Mouse (Mus musculus): Measurements from ENCODE around the gene Hdhd5.

Hdhd5 gene

DNA sequence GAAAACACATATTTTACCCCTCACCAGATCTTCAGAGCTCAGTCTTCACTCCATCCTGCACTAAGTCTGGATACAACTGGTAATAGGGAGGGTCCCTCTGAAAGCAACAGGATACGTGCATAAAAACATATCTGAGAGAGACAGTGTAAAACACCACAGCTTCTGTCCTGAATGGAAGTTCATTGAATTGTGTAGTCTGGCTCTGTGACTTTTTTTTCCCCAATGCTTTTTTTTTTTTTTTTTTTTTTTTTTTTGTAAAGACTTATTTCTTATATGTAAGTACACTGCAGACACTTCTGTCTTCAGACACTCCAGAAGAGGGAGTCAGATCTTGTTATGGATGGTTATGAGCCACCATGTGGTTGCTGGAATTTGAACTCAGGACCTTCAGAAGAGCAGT, 1.5 kb upstream of the Hdhd5 start:
- no peak for DNase-seq (ENCODE audit: low read depth, low spot score)

DNA sequence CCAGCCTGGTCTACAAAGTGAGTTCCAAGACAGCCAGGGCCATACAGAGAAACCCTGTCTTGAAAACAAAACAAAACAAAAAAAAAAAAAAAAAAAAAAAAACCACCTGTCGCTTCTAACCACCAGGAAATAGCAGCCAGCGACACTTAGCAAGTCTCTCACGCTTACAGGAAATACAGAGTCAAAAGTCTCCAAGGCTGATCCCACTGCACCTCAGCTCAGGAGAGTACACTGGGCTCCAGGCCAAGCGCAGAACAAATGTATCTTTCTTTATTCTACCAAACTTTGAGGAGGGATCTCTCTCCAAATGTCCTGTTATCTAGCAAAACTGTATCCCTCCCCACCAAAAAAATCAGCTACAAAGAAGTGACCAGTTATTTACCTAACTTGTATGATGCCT, 2.0 kb downstream of the Hdhd5 start:
- DNase-seq (ENCODE audit: low read depth, low spot score): no peak

DNA sequence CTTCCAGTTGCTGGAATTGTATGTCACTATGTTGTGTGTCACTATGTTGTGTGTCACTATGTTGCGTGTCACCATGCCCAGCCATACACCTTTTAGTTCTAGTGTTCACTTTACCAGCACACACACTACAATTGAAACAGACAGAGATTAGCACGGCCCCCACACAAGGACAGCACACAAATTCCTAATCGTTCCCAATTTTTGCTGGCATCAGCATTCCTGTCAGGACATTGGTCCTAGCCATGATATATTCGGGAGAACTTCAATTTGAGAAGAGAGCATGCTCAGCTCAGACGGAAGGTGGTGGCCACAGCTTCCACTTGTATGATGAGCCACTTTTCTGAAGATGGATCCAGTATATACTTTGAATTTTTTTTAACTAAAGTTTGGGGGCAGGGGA, 6.3 kb downstream of the Hdhd5 start:
- no peak for DNase-seq (ENCODE audit: low read depth, low spot score)

DNA sequence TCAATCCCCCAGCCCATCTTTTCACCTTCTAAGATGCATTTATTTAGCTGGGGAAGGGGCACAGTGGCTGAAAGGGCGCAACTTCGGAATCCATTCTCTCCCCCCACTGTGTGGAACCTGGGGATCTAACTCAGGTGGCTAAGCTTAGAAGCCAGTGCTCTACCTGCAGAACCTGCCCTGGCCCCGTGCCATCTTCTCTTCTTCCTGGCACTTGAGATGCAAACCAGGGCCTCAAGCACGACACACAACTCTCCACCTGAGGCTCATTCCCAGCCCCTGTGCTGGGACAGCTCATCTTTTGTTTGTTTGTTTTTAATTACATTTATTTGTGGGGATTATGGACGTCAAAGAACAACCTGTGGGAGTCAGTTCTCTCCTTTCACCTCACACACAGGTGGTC, 11.5 kb downstream of the Hdhd5 start:
- DNase-seq (ENCODE audit: low read depth, low spot score): no peak

DNA sequence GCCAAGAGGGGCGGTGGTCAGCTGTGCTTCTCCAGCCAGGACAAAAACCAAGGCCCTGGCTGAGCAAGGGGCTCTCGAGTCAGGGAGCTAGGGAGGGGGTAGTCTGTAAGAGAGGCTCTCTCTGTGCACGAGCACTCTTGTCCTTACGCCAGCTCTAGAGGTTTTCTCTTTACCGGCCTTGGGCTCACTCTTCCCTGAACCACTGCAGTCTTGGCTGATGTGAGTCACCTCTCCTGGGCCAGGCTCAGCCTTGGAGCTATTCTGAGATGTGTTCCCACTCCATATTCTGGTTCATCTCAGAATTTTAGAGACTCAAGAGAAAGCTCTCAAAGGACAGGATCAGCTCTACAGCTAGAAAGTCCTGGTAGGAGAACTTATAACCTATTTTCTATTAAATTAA, 13.8 kb downstream of the Hdhd5 start:
- no peak for DNase-seq (ENCODE audit: low read depth, low spot score)

DNA sequence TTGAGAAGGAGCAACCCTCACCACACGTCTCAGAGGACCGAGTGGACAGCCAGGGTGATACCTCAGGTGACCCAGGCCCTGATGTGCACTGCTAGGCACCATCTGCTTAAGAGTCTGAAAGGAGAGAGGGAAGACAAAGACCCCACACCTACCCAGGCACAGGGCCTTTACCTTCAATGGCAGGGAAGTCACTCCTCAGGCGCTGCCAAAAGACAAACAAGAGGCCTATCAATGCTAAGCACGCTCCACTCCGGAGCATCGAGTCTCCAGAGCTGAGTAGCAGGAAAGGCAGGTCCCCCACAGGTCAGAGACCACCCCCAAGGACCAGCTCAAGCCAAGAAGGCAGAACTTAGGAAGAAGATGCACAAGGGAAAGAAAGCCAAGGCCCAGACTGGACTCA, 14.2 kb downstream of the Hdhd5 start:
- DNase-seq (ENCODE audit: low read depth, low spot score): no peak

DNA sequence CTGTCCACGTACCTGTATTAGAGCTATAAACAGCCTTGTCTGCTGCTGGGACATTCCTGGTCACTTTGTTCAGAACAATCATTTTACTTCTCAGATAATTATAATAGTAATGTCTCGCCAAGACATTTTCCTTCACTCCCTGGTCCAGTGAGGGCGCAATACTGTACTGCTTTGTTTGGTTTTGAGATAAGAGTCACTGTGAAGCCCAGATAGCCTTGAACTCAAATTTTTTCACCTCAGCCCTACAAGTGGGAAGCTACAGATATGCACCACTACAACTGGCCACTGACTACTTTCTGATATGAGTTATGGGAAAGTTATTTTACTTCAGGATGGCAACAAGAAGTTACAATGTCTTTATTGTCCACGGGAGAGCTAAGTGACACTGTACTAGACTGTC, 14.7 kb downstream of the Hdhd5 start:
- no peak for DNase-seq (ENCODE audit: low read depth, low spot score)

DNA sequence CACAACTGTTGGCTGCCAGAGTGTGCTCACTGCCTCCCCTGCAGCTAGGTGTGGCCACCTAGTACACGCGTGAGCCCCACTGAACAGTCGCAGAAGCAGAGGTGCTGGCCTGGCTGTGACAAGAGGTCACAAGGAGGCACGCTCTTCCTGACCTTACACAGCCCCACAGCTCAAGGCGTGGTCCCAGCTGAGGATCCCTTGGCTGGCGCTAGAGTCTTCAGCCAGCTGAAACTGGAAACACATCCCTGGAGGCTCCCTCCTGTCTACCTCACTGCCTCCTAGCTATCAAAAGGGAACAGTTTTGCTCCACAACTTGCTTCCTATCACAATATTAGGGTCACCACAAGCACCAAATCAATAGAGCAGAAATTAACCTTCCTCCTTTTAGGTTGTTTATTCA, 19.9 kb downstream of the Hdhd5 start:
- no peak for DNase-seq (ENCODE audit: low read depth, low spot score)

DNA sequence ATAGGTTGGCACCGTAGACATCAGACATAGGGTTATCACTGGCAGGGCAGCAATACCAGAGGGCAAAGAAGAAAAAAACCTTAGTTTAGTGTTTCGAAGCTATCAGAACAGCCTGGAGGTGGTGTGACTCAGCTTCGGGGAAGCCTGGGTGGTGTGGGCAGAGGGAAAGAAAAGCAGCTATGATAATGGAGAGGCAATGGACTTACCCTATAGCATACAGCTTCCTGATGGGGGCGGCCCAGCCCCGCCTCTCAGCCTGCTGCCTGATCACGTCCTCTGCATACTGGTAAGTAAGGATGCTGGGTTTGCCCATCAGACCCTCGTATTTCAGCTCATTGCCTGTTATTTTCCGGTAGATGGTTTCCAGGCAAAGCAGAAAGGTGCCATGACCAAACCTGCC, 20.7 kb downstream of the Hdhd5 start:
- DNase-seq (ENCODE audit: low read depth, low spot score): no peak

DNA sequence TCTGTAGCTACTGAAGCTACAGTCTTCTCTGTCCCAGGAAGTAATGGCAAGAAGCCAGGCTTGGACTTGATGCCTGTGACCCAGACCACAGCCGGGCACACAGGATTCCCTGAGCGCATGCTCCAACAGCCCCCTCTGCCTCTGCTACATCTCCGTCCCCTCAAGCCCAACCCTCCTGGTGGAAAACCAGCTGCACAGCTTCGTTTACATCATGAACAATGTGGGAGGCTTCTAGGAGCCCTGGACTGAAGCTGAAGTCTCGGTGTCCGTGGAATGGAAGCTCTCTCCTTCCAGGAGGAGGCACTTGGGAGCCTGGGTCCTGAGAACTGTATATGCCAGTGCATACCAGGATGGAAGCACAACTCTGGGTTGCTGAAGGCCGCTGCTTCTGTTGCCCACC, 21.1 kb downstream of the Hdhd5 start:
- DNase-seq (ENCODE audit: low read depth, low spot score): no peak

DNA sequence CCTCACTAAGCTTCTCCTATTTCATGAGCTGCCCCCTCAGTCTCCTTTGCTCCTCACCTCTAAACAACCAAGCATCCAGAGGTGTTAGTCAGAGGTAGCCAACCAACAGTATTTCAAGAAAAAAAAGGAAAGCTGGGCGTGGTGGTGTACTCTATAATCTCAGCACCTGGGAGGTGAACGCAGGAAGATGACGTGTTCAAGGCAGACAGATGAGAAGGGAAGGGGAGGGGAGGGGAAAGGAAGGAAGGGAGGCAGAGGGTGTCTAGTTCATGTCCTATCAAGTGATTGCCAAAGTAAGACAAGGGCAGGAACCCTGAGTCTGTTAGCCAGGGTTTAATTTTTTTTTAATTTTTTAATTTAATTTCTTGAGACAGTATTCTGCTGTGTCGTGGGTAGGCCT, 22.5 kb downstream of the Hdhd5 start:
- no peak for DNase-seq (ENCODE audit: low read depth, low spot score)

DNA sequence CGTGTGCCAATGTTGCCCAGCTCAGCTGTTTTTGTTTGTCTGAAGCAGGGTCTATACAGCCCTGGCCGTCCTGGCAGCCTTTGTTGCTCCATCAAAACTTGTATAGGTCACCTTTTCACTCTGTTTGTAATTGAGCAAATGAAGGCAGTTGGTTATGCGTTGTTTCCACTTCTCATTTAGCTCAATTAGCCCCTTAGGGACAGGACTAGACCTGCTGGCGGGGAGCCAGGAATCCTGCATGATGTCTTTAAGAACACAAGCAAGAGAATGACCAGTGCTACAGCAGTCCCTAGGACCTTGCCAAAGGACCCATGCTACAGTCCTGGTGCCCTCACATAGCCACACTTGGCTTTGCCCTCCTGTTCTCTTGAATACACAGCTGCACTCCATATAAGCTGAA, 25.6 kb downstream of the Hdhd5 start:
- DNase-seq (ENCODE audit: low read depth, low spot score): no peak

DNA sequence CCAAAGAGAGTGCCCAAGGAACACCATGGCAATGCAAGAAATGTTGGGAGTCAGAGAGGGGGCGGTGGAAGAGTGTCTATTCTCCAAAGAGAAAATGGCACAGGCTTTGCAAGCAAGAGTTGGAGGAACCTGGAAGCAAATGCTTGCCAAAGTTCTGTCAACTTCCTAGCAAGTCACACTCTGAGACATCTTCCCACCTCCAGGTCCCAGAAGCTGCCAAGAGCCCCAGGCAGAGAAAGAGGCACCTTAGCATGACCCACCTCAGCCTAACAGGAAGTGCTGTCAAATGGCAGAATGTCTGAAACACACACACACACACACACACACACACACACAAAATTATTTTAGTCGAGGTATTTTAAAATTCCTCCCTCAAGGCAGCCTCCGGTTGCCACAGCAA, 27.1 kb downstream of the Hdhd5 start:
- DNase-seq (ENCODE audit: low read depth, low spot score): no peak

DNA sequence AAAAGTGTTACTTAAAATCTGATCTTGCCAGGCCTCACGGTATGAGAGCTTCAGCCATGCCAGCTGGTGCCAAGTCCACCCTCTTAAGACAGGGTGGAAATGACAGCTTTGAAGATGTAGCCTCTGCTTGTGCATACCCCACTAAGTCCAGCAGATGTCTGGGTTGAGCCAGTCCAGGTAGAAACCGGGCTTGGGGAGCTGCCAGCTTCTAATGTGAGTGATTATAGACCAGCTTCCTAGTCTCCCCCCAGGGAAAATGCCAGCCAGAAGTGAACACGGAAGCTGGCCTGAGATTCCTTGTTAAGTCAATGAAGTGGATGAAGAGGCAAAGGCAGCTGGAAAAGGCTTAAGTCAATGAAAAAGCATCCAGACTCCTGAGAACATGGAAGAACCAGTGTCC, 34.6 kb downstream of the Hdhd5 start:
- DNase-seq (ENCODE audit: low read depth, low spot score): no peak

DNA sequence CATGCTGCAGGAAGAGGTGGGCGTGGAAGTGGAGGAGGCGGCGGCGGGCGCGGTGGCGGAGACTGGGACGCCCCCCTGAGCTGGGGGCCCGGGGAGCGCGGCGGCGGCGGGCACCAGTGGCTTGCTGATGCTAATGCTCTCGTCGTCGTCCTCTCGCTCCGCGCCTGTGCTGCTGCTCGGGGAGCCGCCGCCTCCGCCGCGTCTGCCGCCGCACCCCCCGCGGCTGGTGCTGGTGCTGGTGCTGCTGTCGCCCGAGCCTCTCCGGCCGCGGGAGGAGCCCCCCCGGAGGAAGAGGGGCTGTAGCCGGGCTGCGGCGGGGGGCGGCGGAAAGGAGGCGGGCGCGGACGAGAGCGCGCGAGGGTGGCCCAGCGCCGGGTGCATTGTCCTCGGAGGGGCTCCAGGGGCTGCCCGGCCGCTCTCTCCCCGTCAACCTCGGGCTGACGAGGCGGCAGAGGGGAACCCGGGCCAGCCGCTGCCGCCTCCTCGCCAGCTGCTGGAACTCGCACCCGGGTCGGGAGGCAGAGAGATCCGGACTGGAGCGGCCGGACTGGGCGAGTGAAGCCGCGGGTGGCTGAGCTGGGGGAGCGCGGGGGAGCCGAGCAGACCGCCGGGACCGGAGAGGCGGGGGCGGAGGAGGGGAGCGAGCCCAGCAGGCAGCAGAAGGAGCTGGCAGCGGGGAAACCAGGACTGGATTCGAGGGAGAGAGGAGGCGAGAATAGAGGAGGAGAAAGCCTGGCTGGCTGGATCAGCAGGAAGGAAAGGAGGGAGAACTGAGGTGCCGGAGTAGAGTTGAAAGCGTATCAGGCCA, 37.5 kb downstream of the Hdhd5 start, which contains the start of gene Tmem121b:
Tmem121b (minus strand) TSS at position 434 of the 808 bp plus-strand sequence.
- DNase-seq (ENCODE audit: low read depth, low spot score): no peak

DNA sequence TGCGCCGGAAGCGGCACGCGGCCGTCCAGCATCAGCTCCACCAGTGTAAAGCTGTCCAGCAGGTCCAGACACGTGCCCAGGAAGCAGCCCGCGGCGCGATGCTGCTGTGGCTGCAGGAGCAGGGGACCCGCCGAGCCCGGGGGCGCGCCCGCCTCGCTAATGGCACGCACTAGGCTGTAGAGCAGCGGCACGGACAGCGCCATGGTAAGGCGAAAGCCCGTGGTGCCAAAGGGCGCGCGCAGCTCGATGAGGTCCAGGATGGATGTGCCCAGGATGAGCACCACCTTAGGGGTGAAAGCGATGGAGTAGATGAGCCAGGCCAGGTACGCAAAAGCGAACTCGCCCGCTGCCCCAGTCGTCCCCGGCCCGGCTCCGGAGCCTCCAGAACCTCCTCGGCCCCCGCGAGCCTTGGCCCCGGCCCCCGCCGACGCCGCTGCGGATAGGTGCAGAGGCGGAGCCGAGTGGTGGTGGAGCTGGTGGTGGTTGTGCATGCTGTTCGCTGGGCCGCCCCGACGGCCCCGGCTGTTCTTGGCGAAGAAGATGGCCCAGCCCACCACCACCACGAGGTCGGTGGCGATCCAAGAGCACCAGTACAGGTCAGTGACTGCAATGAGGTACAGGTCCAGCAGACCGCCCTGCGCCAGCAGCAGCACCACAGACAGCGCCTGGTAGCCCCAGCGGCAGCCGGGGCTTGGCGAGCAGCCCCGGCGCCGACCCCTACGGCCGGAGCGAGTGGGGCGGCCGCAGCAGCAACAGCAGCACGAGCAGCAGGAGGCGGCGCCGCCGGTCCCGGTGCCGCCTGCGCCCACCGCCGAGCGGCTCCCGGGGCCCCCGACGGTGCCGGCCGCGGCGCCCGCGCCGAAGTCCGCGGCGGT, 38.4 kb downstream of the Hdhd5 start:
- DNase-seq (ENCODE audit: low read depth, low spot score): no peak

DNA sequence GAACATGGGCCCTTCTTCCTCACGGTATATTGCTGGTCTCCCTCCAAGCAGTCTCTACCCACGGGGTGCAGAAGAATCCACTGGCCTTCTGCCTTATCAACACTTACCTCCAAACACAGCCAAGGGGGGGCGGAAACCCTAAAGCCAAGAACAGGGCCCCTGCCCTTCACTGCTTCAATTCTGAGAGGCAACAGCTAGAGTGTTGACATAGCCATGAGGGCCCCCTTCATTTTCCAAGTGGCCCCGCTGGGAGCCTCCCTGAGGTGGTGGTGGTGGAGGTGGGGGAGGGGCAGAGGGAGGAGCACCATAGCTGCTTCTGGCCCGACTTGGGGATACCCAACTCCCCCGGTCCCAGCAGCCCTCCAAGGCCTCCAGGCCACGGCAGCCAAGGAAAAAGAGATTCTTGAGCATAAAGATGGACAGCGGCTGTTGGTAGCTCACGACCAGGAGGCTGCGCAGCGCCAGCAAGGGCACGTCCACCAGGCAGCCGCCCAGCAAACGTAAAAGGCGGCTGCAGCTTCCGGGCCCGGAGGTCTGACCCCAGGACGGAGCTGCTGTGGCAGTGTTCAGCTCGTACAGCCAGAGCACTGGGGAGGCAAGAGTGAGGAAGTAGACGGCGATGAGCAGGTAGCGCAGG, 39.1 kb downstream of the Hdhd5 start:
- DNase-seq (ENCODE audit: low read depth, low spot score): no peak

DNA sequence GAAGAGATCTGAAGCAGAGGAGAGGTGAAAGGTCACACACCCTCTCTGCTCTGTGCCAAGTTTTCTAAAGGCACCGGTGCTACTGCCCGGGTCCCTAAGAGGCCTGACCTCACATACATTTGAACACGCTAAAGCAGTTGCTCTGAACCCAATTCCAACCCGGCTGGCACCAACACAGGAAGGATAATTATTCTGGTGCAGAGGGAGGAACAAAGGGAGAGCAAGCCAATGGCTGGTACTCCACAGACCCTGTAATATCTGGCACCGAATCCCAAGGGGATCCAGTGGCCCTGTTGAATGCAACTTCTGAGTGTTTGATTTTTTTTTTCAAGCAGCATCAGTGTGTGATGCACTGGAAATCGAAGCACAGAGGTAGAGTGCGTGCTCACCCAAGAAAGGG, 40.1 kb downstream of the Hdhd5 start:
- no peak for DNase-seq (ENCODE audit: low read depth, low spot score)

DNA sequence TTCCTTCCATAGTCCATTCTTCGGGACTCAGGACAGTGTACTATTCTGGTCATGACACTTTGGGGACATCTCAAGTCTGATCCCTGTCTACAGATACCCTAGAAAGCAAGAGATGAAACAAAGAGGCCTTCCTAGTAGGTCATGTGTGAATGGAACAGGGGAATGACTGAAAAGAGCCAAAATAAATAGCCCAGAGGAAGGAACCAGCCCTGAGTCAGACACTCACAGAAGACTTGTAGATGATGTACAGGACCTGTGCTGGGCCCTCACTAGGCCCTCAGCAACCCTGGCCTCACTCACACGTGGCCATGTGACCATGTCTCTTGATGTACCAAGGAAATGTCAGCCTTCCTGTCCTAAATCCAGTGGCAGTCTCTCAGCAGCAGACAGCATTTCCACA, 41.7 kb downstream of the Hdhd5 start:
- DNase-seq (ENCODE audit: low read depth, low spot score): peak; percentile 85

DNA sequence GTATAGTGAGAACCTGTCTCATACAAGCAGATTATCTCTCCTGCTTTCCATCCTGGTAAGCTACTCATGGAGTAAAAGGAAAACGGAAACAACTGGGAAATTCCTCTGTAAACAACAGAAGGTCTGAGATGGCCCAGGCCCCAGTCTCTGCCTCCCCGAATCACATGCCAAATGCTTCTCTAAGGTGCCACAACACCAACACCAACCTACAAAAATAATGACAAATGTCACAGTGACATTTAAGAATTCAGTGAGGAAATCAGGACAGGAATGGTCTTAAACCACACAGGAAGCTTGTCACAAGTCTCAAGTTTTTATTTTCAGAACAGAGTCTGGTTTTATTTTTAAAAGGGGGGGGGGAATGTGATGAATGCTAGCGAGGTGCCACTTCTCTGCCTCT, 42.5 kb downstream of the Hdhd5 start:
- no peak for DNase-seq (ENCODE audit: low read depth, low spot score)

DNA sequence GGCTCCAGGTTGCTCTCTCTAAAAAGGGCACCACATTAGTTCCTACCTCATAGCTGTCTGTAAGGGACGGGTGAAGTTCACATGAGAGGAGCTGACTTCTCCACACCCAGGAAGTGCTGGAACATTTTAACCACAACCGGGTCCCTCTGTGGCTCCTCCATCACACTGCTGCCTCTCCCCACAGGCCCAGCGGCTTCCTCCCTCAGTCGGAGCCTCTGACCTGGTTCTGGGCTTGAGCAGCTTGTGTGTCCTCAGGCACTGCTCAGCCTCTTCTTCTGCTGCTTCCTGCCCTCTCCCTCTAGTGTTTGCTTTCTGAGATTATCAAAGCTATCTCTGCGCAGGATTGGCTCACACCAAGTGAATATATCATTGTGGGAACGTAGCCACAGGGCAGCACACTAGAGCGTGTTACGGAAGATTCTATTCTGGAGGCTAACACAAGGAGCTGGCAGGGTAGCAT, 45.0 kb downstream of the Hdhd5 start:
- peak; percentile 34 for DNase-seq (ENCODE audit: low read depth, low spot score)

DNA sequence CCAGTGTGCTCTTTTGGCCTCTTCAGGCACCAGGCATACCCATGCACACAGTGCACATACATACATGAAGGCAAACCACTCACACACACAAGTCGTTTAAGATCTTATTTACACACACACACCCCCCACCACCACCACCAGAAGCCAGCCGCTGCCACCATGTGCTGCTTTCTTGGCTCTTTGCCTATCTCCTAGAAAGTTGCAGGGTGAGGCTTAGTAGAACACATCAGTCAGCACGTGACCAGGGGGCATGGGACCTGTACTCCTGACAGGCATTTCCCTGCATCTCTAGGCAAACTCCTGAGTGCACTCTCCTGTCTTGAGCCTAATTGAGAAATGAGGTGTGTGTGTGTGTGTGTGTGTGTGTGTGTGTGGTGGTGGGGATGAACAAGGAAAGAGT, 46.1 kb downstream of the Hdhd5 start:
- DNase-seq (ENCODE audit: low read depth, low spot score): no peak

All from 3T3-L1 (cell line).